Mouse (Mus musculus) neural tube, embryonic 15.5 days (tissue): ENCODE data around the gene Haao. TPM values are rescaled to one million over a fixed set of nuclear protein-coding genes. Genes with fewer than 3 reads are reported as not detected.

Experiments used
- ATAC-seq: fragments of 200-750 bp; cut with Nextera tagmentation; 2 replicates; pipeline ENCODE4 v1.8.0; 2017; ENCODE audit warnings: mild to moderate bottlenecking, moderate TSS enrichment, moderate library complexity; ENCODE audit not compliant: low FRiP score
- H3K27ac ChIP-seq: fragments of 300-500 bp; sonication (generic); replicated peaks from 2 replicates; pipeline ENCODE4 v1.5.1; 2015; ENCODE audit warnings: mild to moderate bottlenecking, inconsistent platforms
- H3K27me3 ChIP-seq: fragments of 300-500 bp; sonication (generic); replicated peaks from 2 replicates; pipeline ENCODE4 v1.6.1; 2015; ENCODE audit warnings: inconsistent platforms
- H3K36me3 ChIP-seq: fragments of 300-500 bp; sonication (generic); 2 replicates; pipeline ENCODE4 v1.6.1; 2015; ENCODE audit warnings: inconsistent platforms
- H3K4me1 ChIP-seq: fragments of 300-500 bp; sonication (generic); 2 replicates; pipeline ENCODE4 v1.6.1; 2015; ENCODE audit warnings: inconsistent platforms
- H3K4me2 ChIP-seq: fragments of 300-500 bp; sonication (generic); 2 replicates; pipeline ENCODE4 v1.6.1; 2015; ENCODE audit warnings: inconsistent platforms, mild to moderate bottlenecking, moderate library complexity
- H3K4me3 ChIP-seq: fragments of 300-500 bp; sonication (generic); replicated peaks from 2 replicates; pipeline ENCODE4 v1.5.1; 2015; ENCODE audit warnings: mild to moderate bottlenecking, inconsistent platforms
- H3K9ac ChIP-seq: fragments of 300-500 bp; sonication (generic); replicated peaks from 2 replicates; pipeline ENCODE4 v1.6.1; 2015; ENCODE audit warnings: mild to moderate bottlenecking, inconsistent platforms
- H3K9me3 ChIP-seq: fragments of 300-500 bp; sonication (generic); replicated peaks from 2 replicates; pipeline ENCODE4 v1.6.1; 2016; ENCODE audit warnings: inconsistent platforms
- WGBS: fragments of 180-500 bp; shearing (Covaris S2); methylation state at CpG from one replicate; pipeline ENCODE4 v1.1.7; 2015; ENCODE audit warnings: mixed read lengths; 5-methylcytosine and 5-hydroxymethylcytosine counted together
- polyA plus RNA-seq: library from polyadenylated mRNA; unstranded; fragments of >200 nt; fragmentation: Nextera tagmentation; extraction: Ambion mirVana; gene quantifications from 2 replicates; pipeline ENCODE4 v1.2.1, GENCODE M21; 2015

Gene Haao
- polyA plus RNA-seq, 1 experiment from 2014 or later, result 0.22 TPM

DNA sequence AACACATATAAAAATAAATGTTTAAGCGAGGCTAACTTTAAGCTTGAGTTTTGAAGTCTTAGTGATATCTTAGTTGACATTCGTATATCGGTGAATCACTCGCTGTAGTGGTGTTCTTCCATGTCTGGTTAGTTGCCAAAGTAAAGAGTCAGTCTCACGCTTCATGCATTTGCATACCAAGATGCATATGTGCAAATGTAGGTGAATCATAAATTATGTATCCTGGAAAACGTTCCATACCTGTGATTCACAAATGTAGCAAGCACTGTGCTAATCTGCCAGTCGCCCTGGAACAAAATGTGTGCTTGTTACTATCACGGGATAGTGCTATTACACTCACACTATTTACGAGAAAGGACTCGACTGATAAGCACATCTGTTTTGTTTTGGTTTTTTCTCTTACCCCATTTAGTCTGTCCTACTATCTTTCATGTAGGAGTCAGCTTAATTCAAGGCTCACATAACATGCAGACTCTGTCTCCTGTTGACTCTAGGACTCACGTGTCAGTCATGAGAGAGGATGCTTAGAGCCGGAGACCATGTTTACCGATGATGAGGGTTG, 37.3 kb upstream of the Haao start:
- peaks cover 11% of the 10 kb centered on the region for H3K4me1 ChIP-seq
- no peaks in the 10 kb centered on the region for H3K36me3 ChIP-seq
- 91% methylated on average over 13 of the region's 13 CpGs for WGBS
- no peaks in the 10 kb centered on the region for H3K9me3 ChIP-seq
- H3K4me3 ChIP-seq, result no peak overlapping the region
- H3K4me2 ChIP-seq, result no peak overlapping the region
- no peak overlapping the region for H3K9ac ChIP-seq
- no peaks in the 10 kb centered on the region for H3K27me3 ChIP-seq
- no peak overlapping the region for H3K27ac ChIP-seq
- ATAC-seq, result no peak

DNA sequence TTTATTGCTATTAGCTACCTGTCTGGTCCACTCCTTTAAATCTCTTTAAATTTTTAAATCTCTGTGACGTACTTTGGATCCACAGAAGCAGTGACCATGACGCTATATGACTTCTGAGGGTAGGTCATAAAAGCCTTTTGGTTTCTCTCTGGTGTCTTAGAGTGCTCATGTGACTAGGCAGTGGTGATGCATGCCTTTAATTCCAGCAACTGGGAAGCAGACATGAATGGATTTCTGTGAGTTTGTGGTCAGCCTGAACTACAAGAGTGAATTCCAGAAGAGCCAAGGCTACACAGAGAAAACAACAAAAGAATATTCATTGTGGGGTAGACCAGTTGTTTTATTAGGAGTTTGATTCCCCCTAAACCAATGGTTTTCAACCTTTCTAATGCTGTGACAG, 35.0 kb upstream of the Haao start:
- H3K27ac ChIP-seq, result no peak overlapping the region
- no peaks in the 10 kb centered on the region for H3K9me3 ChIP-seq
- H3K36me3 ChIP-seq, result no peaks in the 10 kb centered on the region
- H3K9ac ChIP-seq, result no peak overlapping the region
- no peak overlapping the region for H3K4me2 ChIP-seq
- no peak for ATAC-seq
- H3K4me1 ChIP-seq, result no peaks in the 10 kb centered on the region
- H3K4me3 ChIP-seq, result no peak overlapping the region
- no peaks in the 10 kb centered on the region for H3K27me3 ChIP-seq
- WGBS, result 88% methylated on average over 2 of the region's 2 CpGs

- Histone ChIP-seq H3K4me3 (no peak overlapping the region), H3K27me3 (no peaks in the 10 kb centered on the region), H3K36me3 (no peaks in the 10 kb centered on the region), H3K27ac (no peak overlapping the region), H3K9me3 (no peaks in the 10 kb centered on the region), H3K4me2 (no peak overlapping the region), H3K4me1 (no peaks in the 10 kb centered on the region), H3K9ac (no peak overlapping the region)
- ATAC-seq, result no peak
- WGBS, result 84% methylated on average over 3 of the region's 3 CpGs
Observed at GRCm38 (mm10) chr17:83881071-83881470, 33.3 kb upstream of the Haao start.

DNA sequence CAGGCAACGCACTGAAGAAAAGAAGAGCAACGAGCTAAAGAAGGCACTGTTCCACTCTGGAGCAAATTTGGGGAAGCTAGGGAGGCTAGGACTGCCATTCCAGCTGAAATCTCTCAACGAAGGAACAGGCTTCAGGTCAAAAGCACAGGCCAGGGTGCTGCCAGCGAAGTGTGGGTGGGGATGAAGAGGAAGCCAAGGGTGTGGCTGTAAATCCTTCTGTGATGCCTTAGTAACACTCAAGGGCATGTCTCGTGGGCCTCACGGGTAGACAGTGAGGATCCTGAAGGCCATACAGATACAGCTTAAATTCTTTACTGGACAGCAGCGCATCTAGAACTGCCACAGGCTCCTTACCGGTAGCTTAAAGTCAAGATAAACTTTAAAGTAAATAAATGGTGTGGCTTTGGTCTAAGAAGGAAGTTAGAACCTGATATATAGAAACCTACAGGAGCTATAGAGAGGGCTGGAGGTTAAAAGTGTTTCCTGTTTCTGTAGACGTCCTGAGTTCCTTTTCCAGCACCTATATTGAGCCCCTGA, 32.5 kb upstream of the Haao start:
- H3K9me3 ChIP-seq, result no peaks in the 10 kb centered on the region
- no peak overlapping the region for H3K4me2 ChIP-seq
- no peaks in the 10 kb centered on the region for H3K4me1 ChIP-seq
- ATAC-seq, result no peak
- no peaks in the 10 kb centered on the region for H3K27me3 ChIP-seq
- 82% methylated on average over 9 of the region's 9 CpGs for WGBS
- H3K27ac ChIP-seq, result no peak overlapping the region
- no peak overlapping the region for H3K4me3 ChIP-seq
- no peaks in the 10 kb centered on the region for H3K36me3 ChIP-seq
- H3K9ac ChIP-seq, result no peak overlapping the region

GRCm38 (mm10) chr17:83879631-83880030, 31.9 kb upstream of the Haao start:
- Histone ChIP-seq H3K36me3 (no peaks in the 10 kb centered on the region), H3K4me2 (no peak overlapping the region), H3K27me3 (no peaks in the 10 kb centered on the region), H3K4me3 (no peak overlapping the region), H3K9me3 (no peaks in the 10 kb centered on the region), H3K4me1 (no peaks in the 10 kb centered on the region), H3K27ac (no peak overlapping the region), H3K9ac (no peak overlapping the region)
- ATAC-seq, result no peak
- 94% methylated on average over 6 of the region's 6 CpGs for WGBS

DNA sequence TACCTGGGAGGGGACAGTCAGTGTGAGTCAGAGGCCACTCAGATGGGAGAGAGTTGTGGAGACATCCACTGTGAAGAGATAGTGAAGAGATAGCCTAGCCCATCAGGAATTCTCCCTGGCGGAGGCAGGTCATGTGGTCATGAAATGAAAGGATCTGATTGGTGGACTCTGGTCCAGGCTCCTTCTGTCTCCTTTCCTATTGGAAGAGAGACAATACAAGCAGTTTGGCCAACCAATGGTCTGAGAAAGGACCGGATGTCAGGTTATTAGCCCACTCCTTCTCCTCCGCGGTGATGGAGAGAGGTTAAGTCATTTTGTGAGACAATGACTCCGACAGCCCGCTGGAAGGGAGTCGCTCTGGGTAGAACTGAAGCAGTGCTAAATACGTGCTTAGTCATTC, 26.8 kb upstream of the Haao start:
- no peaks in the 10 kb centered on the region for H3K9me3 ChIP-seq
- H3K36me3 ChIP-seq, result no peaks in the 10 kb centered on the region
- WGBS, result 80% methylated on average over 8 of the region's 8 CpGs
- no peak overlapping the region for H3K4me3 ChIP-seq
- peaks cover 9% of the 10 kb centered on the region for H3K4me1 ChIP-seq
- ATAC-seq, result no peak
- H3K4me2 ChIP-seq, result no peak overlapping the region
- no peaks in the 10 kb centered on the region for H3K27me3 ChIP-seq
- H3K9ac ChIP-seq, result no peak overlapping the region
- no peak overlapping the region for H3K27ac ChIP-seq

- no peaks in the 10 kb centered on the region for H3K27me3 ChIP-seq
- H3K27ac ChIP-seq, result peak overlapping the region; percentile 20
- no peaks in the 10 kb centered on the region for H3K36me3 ChIP-seq
- H3K4me1 ChIP-seq, result peaks cover 9% of the 10 kb centered on the region
- no peak for ATAC-seq
- no peaks in the 10 kb centered on the region for H3K9me3 ChIP-seq
- no peak overlapping the region for H3K4me3 ChIP-seq
- H3K4me2 ChIP-seq, result peak overlapping the region; percentile 41; the same call in 1 of the 2 replicates
- H3K9ac ChIP-seq, result no peak overlapping the region
- 77% methylated on average over 19 of the region's 19 CpGs for WGBS
Observed at GRCm38 (mm10) chr17:83873363-83874141, 25.8 kb upstream of the Haao start.

- Histone ChIP-seq H3K36me3 (no peaks in the 10 kb centered on the region), H3K27ac (no peak overlapping the region), H3K4me1 (peaks cover 9% of the 10 kb centered on the region), H3K4me2 (peak overlapping the region; percentile 41), H3K27me3 (no peaks in the 10 kb centered on the region), H3K9me3 (no peaks in the 10 kb centered on the region), H3K4me3 (peak overlapping the region; percentile 15; the same call in 1 of the 2 replicates), H3K9ac (no peak overlapping the region)
- WGBS, result 21% methylated on average over 14 of the region's 14 CpGs
- ATAC-seq, result peak; percentile 76
Observed at GRCm38 (mm10) chr17:83872806-83873348, 25.1 kb upstream of the Haao start.

- H3K4me2 ChIP-seq, result no peak overlapping the region
- no peak overlapping the region for H3K27ac ChIP-seq
- no peaks in the 10 kb centered on the region for H3K36me3 ChIP-seq
- ATAC-seq, result no peak
- WGBS, result 94% methylated on average over 5 of the region's 5 CpGs
- no peak overlapping the region for H3K4me3 ChIP-seq
- no peak overlapping the region for H3K9ac ChIP-seq
- H3K27me3 ChIP-seq, result no peaks in the 10 kb centered on the region
- no peaks in the 10 kb centered on the region for H3K9me3 ChIP-seq
- peaks cover 9% of the 10 kb centered on the region for H3K4me1 ChIP-seq
Observed at GRCm38 (mm10) chr17:83871354-83871753, 23.6 kb upstream of the Haao start.

GRCm38 (mm10) chr17:83870385-83870784, 22.6 kb upstream of the Haao start:
- no peak overlapping the region for H3K4me3 ChIP-seq
- no peak overlapping the region for H3K9ac ChIP-seq
- no peak overlapping the region for H3K27ac ChIP-seq
- ATAC-seq, result no peak
- no peak overlapping the region for H3K4me2 ChIP-seq
- no peaks in the 10 kb centered on the region for H3K9me3 ChIP-seq
- H3K36me3 ChIP-seq, result no peaks in the 10 kb centered on the region
- whole genome bisulfite sequencing, result 88% methylated on average over 4 of the region's 4 CpGs
- H3K27me3 ChIP-seq, result no peaks in the 10 kb centered on the region
- peaks cover 9% of the 10 kb centered on the region for H3K4me1 ChIP-seq

- Histone ChIP-seq H3K27ac (no peak overlapping the region), H3K27me3 (no peaks in the 10 kb centered on the region; the same call in 1 of the 2 replicates), H3K9me3 (no peaks in the 10 kb centered on the region), H3K36me3 (no peaks in the 10 kb centered on the region), H3K4me3 (no peak overlapping the region), H3K4me2 (no peak overlapping the region), H3K4me1 (peaks cover 11% of the 10 kb centered on the region), H3K9ac (no peak overlapping the region)
- no peak for ATAC-seq
- WGBS, result 18% methylated on average over 10 of the region's 10 CpGs
Observed at GRCm38 (mm10) chr17:83866582-83866981, 18.8 kb upstream of the Haao start.

DNA sequence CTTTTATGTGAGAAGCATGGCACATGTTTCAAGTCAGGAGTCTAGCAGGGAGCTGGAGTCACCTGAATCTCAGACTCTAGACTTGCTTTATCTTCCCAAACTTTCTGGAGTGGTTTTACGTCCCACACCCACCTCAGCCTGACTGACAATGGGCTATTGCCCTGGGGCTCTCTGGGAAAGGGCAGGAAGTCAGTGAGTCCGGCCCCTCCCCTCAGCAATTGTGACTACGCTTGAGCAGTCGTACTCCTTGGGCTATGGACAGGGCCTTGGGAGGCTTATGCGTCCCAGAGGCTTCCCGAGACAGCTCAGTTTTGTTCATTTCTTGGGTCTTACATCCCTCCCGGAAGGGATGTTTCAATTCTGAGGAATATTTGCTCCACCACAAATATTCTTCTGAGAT, 17.6 kb upstream of the Haao start:
- 75% methylated on average over 7 of the region's 7 CpGs for WGBS
- Histone ChIP-seq H3K27ac (no peak overlapping the region), H3K36me3 (no peaks in the 10 kb centered on the region)

More for the DNA sequence above, 17.6 kb upstream of the Haao start:
- H3K9me3 ChIP-seq, result no peaks in the 10 kb centered on the region
- H3K9ac ChIP-seq, result no peak overlapping the region
- H3K4me1 ChIP-seq, result peaks cover 11% of the 10 kb centered on the region
- H3K4me2 ChIP-seq, result no peak overlapping the region
- no peaks in the 10 kb centered on the region; the same call in 1 of the 2 replicates for H3K27me3 ChIP-seq
- H3K4me3 ChIP-seq, result no peak overlapping the region
- no peak for ATAC-seq
